Mouse (Mus musculus): ENCODE data around the gene Tnni1. TPM values are rescaled to one million over a fixed set of nuclear protein-coding genes. Genes with fewer than 3 reads are reported as not detected.

The Tnni1 gene
- polyA plus RNA-seq, 1 experiment, result 2.1 TPM

- Histone ChIP-seq H3K4me3 (ENCODE audit: control insufficient read depth, insufficient read depth, low read length) (no peak overlapping the region; the same call in 1 of the 2 replicates), H3K27ac (ENCODE audit: control insufficient read depth, insufficient read depth, low read length) (no peak overlapping the region), H3K27me3 (ENCODE audit: control insufficient read depth, insufficient read depth, low read length) (peaks cover 9% of the 10 kb centered on the region), H3K36me3 (ENCODE audit: control insufficient read depth, insufficient read depth, low read length) (no peaks in the 10 kb centered on the region), H3K4me1 (replicated peaks; ENCODE audit: control insufficient read depth, insufficient read depth, low read length) (peaks cover 22% of the 10 kb centered on the region)
- no peak for DNase-seq
- WGBS, result 95% methylated on average over 10 of the region's 10 CpGs
- TF ChIP-seq CTCF (IDR thresholded peaks at IDR 0.05; ENCODE audit: borderline replicate concordance, control insufficient read depth, extremely low read depth, insufficient read depth, low read length, poor library complexity) (no peak), POLR2A (IDR thresholded peaks at IDR 0.05; ENCODE audit: control insufficient read depth, extremely low read depth, insufficient read depth, low read length, poor library complexity) (no peak)
Observed at GRCm38 (mm10) chr1:135820071-135820470, 40.8 kb downstream of the Tnni1 start.

- DNase-seq, result no peak
- Histone ChIP-seq H3K4me1 (replicated peaks; ENCODE audit: control insufficient read depth, insufficient read depth, low read length) (peaks cover 22% of the 10 kb centered on the region), H3K36me3 (ENCODE audit: control insufficient read depth, insufficient read depth, low read length) (no peaks in the 10 kb centered on the region), H3K27ac (ENCODE audit: control insufficient read depth, insufficient read depth, low read length) (no peak overlapping the region), H3K4me3 (ENCODE audit: control insufficient read depth, insufficient read depth, low read length) (no peak overlapping the region), H3K27me3 (ENCODE audit: control insufficient read depth, insufficient read depth, low read length) (peaks cover 9% of the 10 kb centered on the region)
- no peak for TF ChIP-seq CTCF (IDR thresholded peaks at IDR 0.05; ENCODE audit: borderline replicate concordance, control insufficient read depth, extremely low read depth, insufficient read depth, low read length, poor library complexity)
- no peak for TF ChIP-seq POLR2A (IDR thresholded peaks at IDR 0.05; ENCODE audit: control insufficient read depth, extremely low read depth, insufficient read depth, low read length, poor library complexity)
- WGBS, result 95% methylated on average over 16 of the region's 16 CpGs
Observed at GRCm38 (mm10) chr1:135820736-135821364, 41.6 kb downstream of the Tnni1 start.

GRCm38 (mm10) chr1:135821780-135822179 is 42.5 kb downstream of the Tnni1 start:
- no peaks in the 10 kb centered on the region for H3K36me3 ChIP-seq (ENCODE audit: control insufficient read depth, insufficient read depth, low read length)
- no peak for DNase-seq
- H3K27ac ChIP-seq (ENCODE audit: control insufficient read depth, insufficient read depth, low read length), result no peak overlapping the region
- peaks cover 9% of the 10 kb centered on the region for H3K27me3 ChIP-seq (ENCODE audit: control insufficient read depth, insufficient read depth, low read length)
- H3K4me3 ChIP-seq (ENCODE audit: control insufficient read depth, insufficient read depth, low read length), result no peak overlapping the region
- H3K4me1 ChIP-seq (replicated peaks; ENCODE audit: control insufficient read depth, insufficient read depth, low read length), result peaks cover 22% of the 10 kb centered on the region
- TF ChIP-seq POLR2A (IDR thresholded peaks at IDR 0.05; ENCODE audit: control insufficient read depth, extremely low read depth, insufficient read depth, low read length, poor library complexity) (no peak), CTCF (IDR thresholded peaks at IDR 0.05; ENCODE audit: borderline replicate concordance, control insufficient read depth, extremely low read depth, insufficient read depth, low read length, poor library complexity) (no peak)
- 95% methylated on average over 7 of the region's 7 CpGs for WGBS

GRCm38 (mm10) chr1:135828918-135829317 is 49.7 kb downstream of the Tnni1 start:
- DNase-seq, result peak; percentile 48

GRCm38 (mm10) chr1:135834206-135834859 is 55.1 kb downstream of the Tnni1 start:
- Histone ChIP-seq H3K27me3 (ENCODE audit: control insufficient read depth, insufficient read depth, low read length) (no peaks in the 10 kb centered on the region), H3K4me1 (replicated peaks; ENCODE audit: control insufficient read depth, insufficient read depth, low read length) (peaks cover 10% of the 10 kb centered on the region), H3K27ac (ENCODE audit: control insufficient read depth, insufficient read depth, low read length) (no peak overlapping the region), H3K4me3 (ENCODE audit: control insufficient read depth, insufficient read depth, low read length) (no peak overlapping the region), H3K36me3 (ENCODE audit: control insufficient read depth, insufficient read depth, low read length) (no peaks in the 10 kb centered on the region)
- peak; percentile 19 for DNase-seq
- TF ChIP-seq CTCF (IDR thresholded peaks at IDR 0.05; ENCODE audit: borderline replicate concordance, control insufficient read depth, extremely low read depth, insufficient read depth, low read length, poor library complexity) (no peak), POLR2A (IDR thresholded peaks at IDR 0.05; ENCODE audit: control insufficient read depth, extremely low read depth, insufficient read depth, low read length, poor library complexity) (no peak)
- WGBS, result 52% methylated on average over 6 of the region's 6 CpGs

More at GRCm38 (mm10) chr1:135828918-135829317, 49.7 kb downstream of the Tnni1 start:
- TF ChIP-seq CTCF (IDR thresholded peaks at IDR 0.05; ENCODE audit: borderline replicate concordance, control insufficient read depth, extremely low read depth, insufficient read depth, low read length, poor library complexity) (no peak), POLR2A (IDR thresholded peaks at IDR 0.05; ENCODE audit: control insufficient read depth, extremely low read depth, insufficient read depth, low read length, poor library complexity) (no peak)
- H3K36me3 ChIP-seq (ENCODE audit: control insufficient read depth, insufficient read depth, low read length), result no peaks in the 10 kb centered on the region
- no peak overlapping the region for H3K27ac ChIP-seq (ENCODE audit: control insufficient read depth, insufficient read depth, low read length)
- H3K27me3 ChIP-seq (ENCODE audit: control insufficient read depth, insufficient read depth, low read length), result no peaks in the 10 kb centered on the region
- 6% methylated on average over 1 of the region's 1 CpGs for WGBS
- H3K4me3 ChIP-seq (ENCODE audit: control insufficient read depth, insufficient read depth, low read length), result no peak overlapping the region
- peaks cover 5% of the 10 kb centered on the region for H3K4me1 ChIP-seq (replicated peaks; ENCODE audit: control insufficient read depth, insufficient read depth, low read length)

GRCm38 (mm10) chr1:135834983-135835382 is 55.7 kb downstream of the Tnni1 start:
- no peaks in the 10 kb centered on the region for H3K36me3 ChIP-seq (ENCODE audit: control insufficient read depth, insufficient read depth, low read length)
- no peak for TF ChIP-seq POLR2A (IDR thresholded peaks at IDR 0.05; ENCODE audit: control insufficient read depth, extremely low read depth, insufficient read depth, low read length, poor library complexity)
- no peak for TF ChIP-seq CTCF (IDR thresholded peaks at IDR 0.05; ENCODE audit: borderline replicate concordance, control insufficient read depth, extremely low read depth, insufficient read depth, low read length, poor library complexity)
- no peak overlapping the region for H3K27ac ChIP-seq (ENCODE audit: control insufficient read depth, insufficient read depth, low read length)
- H3K4me1 ChIP-seq (replicated peaks; ENCODE audit: control insufficient read depth, insufficient read depth, low read length), result peaks cover 10% of the 10 kb centered on the region
- 92% methylated on average over 8 of the region's 8 CpGs for WGBS
- no peak for DNase-seq
- no peak overlapping the region for H3K4me3 ChIP-seq (ENCODE audit: control insufficient read depth, insufficient read depth, low read length)
- no peaks in the 10 kb centered on the region for H3K27me3 ChIP-seq (ENCODE audit: control insufficient read depth, insufficient read depth, low read length)

Measured in thymus, adult 2 months (tissue).